Mouse (Mus musculus) erythroid progenitor cell, adult 5-6 weeks (primary cell): ENCODE measurements at regions not wholly inside any gene's neighbourhood (a gene's known extent, or its start where the extent isn't known, plus 50 kb on each side); places are given as distances from the start of the nearest gene placed in this dataset.
A peak's percentile ranks its signal among the peaks of the same experiment; 100 is the strongest.

ENCODE experiments used
- ATAC-seq: replicated peaks from 2 replicates; pipeline ENCODE4 v1.8.0; 2016; ENCODE audit warnings: moderate number of reproducible peaks, mild to moderate bottlenecking, moderate TSS enrichment, inconsistent platforms; ENCODE audit not compliant: poor library complexity, low FRiP score, severe bottlenecking

DNA sequence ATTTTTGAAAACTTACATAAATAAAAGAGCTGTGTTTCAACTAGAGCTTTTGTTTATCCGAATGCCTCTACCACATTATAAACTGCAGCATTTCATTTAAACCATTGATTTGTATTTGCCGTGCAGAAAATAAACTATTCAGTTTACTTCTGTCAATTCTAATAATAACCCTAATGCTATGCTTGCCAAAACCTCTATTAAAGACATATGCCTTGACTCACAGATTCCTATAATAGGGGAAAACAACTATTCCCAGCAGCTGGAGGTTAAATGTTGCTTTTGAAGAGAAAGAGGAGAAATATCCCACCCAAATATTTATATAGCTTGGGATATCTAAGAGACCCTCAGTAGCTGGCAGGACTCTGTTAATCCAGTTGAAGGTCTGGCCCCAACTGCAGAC is 340.4 kb upstream of the Ptger4 start:
- ATAC-seq = no peak

DNA sequence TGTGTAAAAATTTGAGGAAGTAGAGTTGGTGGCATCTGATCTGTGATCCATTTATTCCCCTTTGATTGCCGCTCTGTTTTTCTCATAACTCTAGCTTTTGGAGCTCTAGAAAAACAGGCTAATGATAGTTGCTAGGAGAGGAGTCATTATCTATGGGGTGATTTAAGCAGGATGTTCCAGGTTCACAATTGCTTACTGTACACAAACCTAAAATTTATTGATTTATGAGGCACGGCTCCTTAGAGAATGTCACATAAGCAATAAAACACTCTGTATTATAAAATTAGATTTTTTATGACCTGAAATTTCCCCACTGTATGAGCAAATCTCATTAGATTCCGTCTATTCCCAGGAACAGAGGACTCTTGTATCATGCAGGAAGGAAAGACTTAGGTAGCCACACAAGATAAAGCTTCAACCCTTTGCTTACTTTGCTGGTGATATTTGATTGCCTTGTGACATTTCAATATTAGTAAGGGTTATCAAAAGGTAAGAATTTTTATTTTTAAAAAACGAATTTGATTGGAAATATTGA is 360.8 kb upstream of the Ptger4 start:
- ATAC-seq = no peak

DNA sequence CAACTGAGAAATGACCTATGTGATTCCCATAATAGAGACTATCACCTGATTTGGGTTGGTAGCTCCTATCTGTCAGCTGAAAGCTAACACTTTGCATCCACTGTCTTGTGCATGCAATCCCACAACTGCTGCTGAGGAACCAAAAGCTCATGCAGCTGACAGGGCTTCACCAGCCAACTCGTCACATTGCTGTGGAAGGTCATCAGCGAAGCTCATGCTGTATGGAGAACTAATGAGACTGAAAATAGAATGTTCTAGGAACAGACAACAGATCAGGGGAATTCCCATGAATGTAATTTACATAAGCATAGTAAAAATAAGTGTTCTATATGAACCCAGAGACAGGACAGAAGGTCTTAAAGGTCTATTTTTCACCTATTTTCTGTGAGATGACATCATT is 363.5 kb upstream of the Ptger4 start:
- ATAC-seq = no peak

DNA sequence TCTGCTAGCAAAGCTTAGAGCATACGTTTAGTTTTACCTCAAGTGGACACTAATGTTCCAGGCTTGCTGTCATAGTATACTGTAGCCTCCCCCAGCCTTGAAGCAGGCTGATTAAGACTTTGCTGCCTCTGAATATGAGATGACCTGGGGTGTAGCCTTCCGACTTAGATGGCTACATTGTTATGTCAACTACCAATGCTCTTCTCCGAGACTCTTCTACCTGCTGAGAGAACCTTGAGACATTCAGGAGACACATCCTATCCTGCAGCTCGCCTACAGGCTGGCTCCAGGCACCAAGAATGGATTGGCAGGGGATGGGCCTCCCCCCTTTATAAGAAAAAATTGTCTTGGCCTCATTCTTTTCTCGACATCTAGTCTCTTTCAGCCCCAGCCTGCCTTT is 379.0 kb upstream of the Ptger4 start:
- no peak for ATAC-seq

DNA sequence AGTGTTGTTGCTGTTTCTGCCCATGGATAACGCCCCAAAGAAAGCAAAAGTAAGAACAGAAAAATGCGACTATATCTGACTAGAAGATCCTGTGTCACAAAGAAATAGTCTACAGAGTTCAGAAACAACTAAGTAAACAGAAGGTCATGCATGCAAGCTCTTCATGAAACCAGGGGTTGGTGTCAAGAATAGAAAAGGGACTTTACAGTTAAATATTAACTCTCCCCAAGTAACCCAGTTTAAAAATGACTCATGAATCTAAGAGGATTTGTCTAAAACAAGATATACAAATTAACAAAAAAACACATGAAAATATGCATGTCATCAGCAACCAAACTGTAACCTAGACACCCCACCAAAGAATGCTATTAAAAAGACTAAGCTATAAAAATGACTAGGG is 381.4 kb upstream of the Ptger4 start:
- ATAC-seq = no peak

DNA sequence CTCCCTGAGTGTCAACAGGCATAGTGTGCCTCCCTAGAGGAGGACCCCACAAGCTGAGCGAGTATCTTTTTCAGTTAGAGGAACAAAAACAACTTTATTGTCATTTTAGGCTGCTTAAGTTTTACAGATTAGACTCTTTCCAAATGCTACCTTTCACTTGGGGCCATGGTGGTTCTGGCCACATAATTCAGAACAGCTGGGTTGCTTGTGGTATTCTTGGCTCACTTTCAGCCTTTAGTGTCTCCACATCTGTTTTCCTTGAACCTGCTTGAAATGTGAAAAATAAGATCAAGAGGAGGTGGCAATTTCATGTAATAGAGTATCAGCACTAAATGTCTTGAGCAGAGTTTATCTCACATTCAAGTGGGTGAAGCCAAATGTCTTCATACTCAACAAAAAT is 402.7 kb upstream of the Ptger4 start:
- no peak for ATAC-seq

DNA sequence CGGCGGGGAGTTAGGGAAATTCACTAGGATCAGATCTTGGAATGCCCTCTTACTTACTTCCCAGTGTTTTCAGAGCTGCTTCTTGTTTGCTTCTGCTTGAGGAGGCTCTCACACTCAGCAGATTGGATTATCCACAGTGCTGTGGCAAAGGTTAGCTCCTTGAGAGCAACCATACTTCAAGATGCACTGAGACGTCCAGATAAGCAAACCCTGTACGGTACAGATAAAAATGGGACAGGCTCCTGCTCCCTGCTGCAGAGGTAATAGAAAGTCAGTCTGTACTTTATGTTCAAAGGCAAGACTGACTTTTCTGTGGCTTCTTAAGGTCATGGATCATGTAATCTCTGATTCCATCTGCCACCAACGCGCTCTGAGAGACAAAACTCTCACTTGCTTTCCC is 414.8 kb upstream of the Ptger4 start:
- ATAC-seq = peak; percentile 95

DNA sequence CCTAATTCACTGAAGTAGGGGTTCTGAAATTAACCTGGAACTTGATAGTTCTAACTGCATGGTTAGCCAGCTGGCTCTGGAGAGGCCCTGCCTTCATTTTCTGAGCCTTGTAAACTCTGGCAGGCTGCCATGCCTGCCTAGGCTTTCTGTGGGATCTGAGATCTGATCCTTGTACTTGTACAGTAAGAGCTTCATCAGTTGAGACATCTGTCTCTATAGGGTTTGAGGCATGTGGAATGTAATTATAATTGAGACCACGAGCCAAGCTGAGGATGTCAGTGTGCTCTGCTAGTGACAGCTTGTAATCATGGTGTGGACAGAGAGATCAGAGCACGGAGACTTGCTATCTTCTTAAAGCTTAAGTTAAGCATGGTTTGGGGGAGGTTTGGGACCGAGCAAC is 416.8 kb upstream of the Ptger4 start:
- ATAC-seq = peak; percentile 47

DNA sequence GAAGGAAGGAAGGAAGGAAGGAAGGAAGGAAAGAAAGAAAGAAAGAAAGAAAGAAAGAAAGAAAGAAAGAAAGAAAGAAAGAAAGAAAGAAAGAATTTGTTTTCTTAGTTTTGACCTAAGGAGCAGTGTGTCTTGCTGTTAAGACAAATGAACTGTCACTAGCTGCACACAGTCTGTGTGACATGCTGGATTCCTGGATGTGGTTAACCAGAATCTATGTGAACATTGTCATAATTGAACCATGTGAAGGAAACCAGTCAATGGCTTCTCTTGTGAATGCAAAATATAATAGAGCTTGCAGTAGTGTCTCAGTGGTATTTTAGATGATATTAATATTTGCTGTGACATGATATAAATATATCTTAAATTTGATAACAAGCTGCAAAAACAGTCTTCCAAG is 427.8 kb upstream of the Ptger4 start:
- ATAC-seq = no peak

DNA sequence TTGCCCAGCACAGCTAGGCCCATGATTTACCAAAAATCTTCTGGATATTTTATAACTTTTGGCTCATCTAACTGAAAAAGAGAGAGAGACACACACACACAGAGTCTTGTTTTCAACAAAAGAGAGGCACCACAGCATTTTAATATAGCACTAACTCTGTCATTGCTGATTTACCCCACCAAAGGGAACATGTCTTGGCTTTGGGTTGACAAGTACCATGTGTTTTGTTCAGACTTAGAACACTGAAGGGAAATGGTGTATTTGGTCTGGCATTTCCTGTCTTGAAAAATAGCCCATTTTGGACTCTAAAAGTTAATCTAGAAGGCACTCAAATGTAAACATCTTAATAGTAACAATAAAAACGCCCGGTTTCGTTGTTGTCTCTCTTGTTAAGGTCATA is 432.7 kb upstream of the Ptger4 start:
- no peak for ATAC-seq

DNA sequence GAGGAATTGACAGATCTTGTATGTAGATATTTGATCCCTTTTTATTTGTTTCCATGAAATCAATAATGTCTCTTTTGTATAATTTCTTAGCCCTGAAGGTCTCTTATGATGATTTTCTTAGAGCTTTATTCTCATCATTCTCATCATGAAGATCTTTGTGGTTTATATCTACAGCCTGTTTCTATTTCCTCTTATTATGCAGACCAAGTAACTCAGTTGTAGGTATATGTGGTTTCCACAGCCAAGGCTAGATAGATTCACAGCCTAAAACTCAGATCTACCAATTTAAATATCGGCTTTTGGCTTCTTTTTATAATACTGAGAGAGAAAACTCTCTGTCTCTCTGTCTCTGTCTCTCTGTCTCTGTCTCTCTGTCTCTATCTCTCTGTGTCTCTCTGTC is 449.8 kb upstream of the Ptger4 start:
- no peak for ATAC-seq

DNA sequence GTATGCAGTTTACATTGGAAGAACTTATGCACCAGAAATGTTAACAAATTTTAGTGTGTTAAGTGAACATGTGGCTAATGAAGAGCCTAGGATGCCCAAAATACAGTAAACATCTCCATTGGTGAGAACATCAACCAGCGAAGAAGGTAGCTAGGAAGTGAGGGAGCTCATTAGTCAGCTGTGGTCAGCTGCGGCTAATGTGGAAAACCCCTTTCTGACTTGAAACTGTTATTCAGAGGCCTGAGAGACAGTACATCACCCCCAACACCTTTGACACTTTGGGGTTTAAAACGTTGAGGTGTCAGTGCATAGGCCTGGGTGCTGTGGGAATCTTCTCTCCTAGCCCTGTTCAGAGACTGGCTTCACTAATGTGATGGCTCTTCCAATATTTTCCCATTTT is 451.0 kb upstream of the Ptger4 start:
- ATAC-seq = no peak

DNA sequence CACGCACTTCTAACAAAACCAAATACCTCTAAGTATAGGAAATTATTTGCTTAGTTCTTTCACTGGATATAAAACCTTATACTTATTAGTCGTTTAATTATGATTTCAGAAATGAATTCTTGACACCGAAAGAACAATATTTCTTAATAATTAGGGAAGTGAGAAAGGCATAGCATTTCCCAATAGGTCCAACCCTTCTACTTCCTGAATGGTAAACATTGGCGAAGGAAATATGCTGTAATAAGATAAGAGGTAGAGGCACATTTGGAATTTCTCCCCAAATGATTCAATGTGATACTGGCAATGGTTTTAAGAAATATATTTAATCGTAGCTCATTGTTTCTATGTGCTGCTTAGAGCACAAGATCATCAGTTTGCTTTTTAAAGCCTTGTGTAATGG is 464.5 kb upstream of the Ptger4 start:
- no peak for ATAC-seq

DNA sequence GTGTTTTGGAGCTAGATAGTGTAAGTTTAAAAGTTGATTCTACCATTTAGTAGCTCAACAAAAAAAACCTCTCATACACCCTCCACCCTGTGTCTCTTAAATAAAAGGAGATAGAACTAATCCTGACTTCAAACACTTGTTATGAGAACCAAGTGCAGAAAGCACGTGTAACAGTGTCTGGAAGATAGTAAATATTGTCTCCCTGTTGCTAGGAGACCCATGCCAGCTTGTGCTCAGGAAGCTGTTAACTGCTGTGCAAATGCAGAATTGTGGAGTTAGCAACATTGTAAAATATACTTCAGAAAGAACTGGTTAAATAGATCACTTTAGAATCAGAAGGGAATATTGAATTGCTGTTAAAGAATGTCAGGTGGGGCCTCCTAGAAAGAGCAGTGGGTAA is 496.7 kb upstream of the Ptger4 start:
- no peak for ATAC-seq

DNA sequence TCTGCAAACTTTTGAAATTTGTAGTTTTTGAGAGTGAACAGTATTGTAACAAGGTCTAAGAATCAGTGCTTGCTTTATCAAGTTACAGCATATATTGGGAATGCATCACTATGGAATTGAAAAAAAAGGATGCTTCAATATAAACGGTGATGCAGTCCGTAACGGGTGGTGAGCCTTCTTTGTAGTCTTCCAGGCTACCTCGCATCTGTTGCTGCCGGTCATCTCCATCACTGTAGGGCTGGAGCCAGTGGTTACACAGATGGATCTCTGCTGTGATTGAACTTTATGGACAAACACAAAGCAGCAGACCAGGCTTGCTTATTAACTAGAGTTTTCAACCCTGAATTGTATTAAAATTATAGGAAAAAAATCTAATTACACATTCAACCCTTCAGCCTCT is 499.9 kb upstream of the Ptger4 start:
- ATAC-seq = no peak

DNA sequence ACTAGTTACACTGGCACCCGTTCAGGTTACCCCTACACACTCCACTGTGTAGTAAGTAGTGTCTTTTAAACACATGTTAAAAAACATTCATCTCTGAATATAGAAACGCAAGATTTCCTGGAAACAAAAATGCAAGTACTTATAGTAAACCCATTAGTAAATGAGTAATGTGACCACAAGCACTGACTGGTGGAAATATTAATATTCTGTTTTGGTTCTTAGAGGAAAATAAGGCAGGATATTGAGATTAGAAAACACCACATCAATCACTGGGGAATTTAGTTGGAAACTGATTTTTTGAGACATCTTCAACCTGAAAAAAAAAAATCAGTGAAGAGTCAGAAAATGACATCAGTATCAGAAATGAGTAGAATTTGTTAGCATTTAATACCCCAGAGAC is 514.7 kb upstream of the Ptger4 start:
- no peak for ATAC-seq

DNA sequence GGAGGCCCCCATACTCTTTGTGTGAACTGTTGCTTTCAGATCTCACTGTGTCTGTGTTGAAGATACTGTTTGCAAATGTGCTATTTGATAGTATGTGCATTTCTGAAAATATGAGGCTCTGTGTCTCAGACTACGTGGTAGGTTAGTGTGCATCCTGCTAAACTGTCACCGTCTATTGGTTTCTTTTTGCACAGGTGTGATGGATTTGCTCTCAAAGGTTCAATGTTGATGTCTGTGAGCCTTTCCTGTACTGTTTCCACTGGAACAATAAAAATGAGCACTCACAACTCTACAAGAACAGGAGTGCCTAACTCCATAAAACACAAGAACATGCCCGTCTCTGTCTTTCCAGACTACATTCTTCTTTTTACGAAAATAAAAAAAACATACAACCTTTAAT is 518.2 kb upstream of the Ptger4 start:
- no peak for ATAC-seq

DNA sequence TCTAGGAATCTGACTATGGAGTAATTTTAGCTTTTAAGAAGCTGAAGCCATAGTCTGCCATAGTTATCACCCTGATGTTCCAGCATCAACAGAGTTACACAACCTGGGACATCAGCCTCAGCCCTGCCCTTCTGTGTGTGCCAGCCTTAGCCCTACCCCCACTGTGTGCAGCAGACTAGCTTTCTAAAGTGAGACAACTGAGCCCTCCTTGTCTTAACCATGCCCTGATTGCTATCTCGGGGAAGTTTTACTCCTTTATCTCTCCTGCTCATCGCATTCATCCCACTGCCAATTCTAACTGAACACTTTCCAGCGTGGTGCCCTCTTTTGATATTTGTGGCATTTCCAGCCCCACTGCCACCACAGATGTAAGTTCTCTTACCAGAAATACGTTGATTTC is 522.5 kb upstream of the Dab2 start:
- no peak for ATAC-seq

DNA sequence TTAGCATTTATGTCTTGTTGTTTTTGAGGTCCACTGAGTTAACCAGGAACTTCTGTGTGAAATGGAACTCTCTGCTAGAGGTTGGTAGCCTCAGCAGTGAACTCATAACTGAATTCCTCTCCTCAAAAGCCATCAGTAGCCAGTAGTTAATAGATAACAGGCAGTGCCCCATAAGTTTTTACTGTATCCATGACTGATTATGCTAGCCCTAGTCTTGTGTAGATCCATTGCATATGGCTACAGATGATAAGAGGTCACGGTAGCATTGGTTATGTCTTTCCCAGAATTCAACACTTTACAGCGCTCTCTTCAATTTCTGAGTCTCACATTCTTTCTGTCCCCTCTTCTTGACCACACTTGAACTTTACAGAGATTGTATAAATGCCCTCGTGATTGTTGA is 499.7 kb upstream of the Dab2 start:
- ATAC-seq = no peak

DNA sequence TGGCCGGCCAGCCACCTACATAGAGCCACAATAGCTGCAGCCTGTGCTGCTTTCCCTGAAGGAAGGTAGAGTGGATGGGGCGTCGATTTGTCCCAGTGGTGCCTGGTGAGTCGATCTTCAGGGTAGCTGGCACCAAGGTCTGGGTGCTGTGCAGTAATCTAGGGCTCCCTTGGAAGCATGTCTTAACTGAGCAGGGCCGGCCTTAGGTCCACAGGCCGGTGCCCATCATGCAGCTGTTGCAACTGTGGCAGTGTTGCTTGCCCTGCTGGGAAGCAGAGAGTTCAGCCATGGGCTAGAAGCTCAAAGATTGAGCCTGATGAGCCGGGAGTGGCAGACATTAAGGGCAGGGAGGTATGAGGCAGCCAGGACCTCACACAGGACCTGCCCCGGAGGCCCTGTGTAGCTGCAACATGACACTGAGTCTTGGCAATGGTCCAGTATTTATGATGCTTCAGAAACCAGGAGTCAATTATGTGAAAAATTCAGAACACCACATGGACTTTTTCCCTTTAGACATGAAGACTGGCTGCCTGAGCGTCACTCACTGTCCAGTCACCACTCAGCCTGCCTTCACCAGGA is 488.3 kb upstream of the Dab2 start:
- ATAC-seq = no peak; the same call in 1 of the 2 replicates

DNA sequence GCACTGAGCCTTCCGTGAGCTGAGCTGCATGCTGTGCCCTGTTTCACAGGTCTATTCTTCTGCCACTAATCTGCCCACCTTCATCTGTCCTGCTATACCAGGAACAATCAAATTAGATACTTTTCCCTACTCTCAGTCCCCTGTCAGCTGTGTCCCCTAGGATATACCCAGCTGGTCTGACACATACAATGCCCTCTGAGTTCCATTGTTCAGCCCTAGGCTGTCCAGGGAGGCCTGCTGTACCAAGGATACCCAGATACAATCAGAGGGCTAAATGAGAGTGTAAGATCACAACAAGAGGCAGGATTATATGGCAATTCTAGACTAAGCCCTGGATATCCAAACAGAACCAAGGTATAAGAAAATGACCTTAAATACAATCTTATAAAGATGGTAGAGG is 487.6 kb upstream of the Dab2 start:
- no peak for ATAC-seq

DNA sequence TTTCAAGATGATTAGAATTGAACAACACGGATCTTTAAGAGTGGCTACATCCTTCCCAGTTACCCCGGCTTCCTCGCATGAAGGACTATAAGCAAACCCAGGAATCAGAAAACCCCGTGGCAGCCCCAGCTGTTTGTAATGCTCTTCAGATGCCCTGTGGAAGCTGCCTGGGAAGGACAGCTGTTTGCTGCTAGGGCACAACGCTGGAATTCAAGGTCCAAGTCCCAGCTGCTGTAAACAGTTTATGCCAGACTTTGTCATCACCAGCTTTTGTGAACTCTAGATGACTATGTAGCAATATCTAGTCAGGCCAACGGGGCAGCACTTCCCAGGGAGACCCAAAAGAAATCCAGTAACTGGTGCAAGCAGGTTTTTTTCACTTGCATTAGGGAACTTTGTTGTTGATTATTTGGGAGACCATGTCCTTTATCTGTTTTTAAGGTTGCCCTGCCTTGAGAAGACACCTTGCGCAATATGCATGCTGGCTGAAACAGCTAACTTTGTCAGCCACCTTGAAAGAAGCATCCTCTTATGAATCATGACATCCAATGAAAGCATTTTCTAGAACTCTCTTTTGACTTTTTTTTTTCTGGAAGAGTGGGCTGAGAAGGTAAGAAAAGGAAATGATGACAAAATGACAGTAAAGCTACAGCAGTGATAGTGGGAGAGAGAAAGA is 481.5 kb upstream of the Dab2 start:
- ATAC-seq = no peak
